Mouse (Mus musculus): ENCODE results near the gene Olfr1491. TPM values are rescaled to one million over a fixed set of nuclear protein-coding genes. Genes with fewer than 3 reads are reported as not detected.

Olfr1491 gene
- total RNA-seq (2012; rRNA removed) = not detected in 2 replicates

GRCm38 (mm10) chr19:13696968-13697367 is at the start of gene Olfr1491:
Gene Olfr1491 (plus strand): TSS chr19:13697268.
- no peak for DNase-seq (ENCODE audit: low read depth, low spot score)
- Histone ChIP-seq H3K9ac (ENCODE audit: insufficient read depth, low read depth, low read length, poor library complexity, severe bottlenecking) (no peak within 1 kb of the TSS), H3K4me1 (ENCODE audit: control insufficient read depth in 2 of 2, insufficient read depth in 2 of 2, low read length in 2 of 2, poor library complexity in 1 of 2) (no peaks in the 10 kb centered on the region), H3K9me3 (ENCODE audit: control insufficient read depth, insufficient read depth, low read depth, low read length) (no peaks in the 10 kb centered on the region), H3K36me3 (ENCODE audit: control insufficient read depth, insufficient read depth, low read length, poor library complexity, severe bottlenecking) (no peaks in the 10 kb centered on the region), H3K27ac (ENCODE audit: insufficient read depth, low read depth, low read length, poor library complexity, severe bottlenecking) (no peak within 1 kb of the TSS), H3K4me3 (ENCODE audit: insufficient read depth in 1 of 2, low read depth in 1 of 2, low read length in 2 of 2, poor library complexity in 1 of 2, severe bottlenecking in 1 of 2) (no peak within 1 kb of the TSS)
- in situ Hi-C loops (cut with MboI; ENCODE audit: low sequenced_read_pairs in 2 of 2, unreplicated experiment in 2 of 2) = no loop called here
- TF ChIP-seq ZNF384 (IDR thresholded peaks at IDR 0.05; ENCODE audit: low read depth, low read length) (no peak), MAFK (IDR thresholded peaks at IDR 0.05; ENCODE audit: insufficient read depth, low read depth, low read length) (no peak), ZC3H11A (IDR thresholded peaks at IDR 0.05; ENCODE audit: borderline replicate concordance, low read depth, low read length) (no peak), HCFC1 (IDR thresholded peaks at IDR 0.05; ENCODE audit: borderline replicate concordance, insufficient read depth, low read length) (no peak)

- Histone ChIP-seq H3K27ac (ENCODE audit: insufficient read depth, low read depth, low read length, poor library complexity, severe bottlenecking) (no peak within 1 kb of the TSS), H3K4me1 (ENCODE audit: control insufficient read depth in 2 of 2, insufficient read depth in 2 of 2, low read length in 2 of 2, poor library complexity in 1 of 2) (no peaks in the 10 kb centered on the region), H3K4me3 (ENCODE audit: insufficient read depth in 1 of 2, low read depth in 1 of 2, low read length in 2 of 2, poor library complexity in 1 of 2, severe bottlenecking in 1 of 2) (no peak within 1 kb of the TSS), H3K36me3 (ENCODE audit: control insufficient read depth, insufficient read depth, low read length, poor library complexity, severe bottlenecking) (no peaks in the 10 kb centered on the region), H3K9ac (ENCODE audit: insufficient read depth, low read depth, low read length, poor library complexity, severe bottlenecking) (no peak within 1 kb of the TSS), H3K9me3 (ENCODE audit: control insufficient read depth, insufficient read depth, low read depth, low read length) (no peaks in the 10 kb centered on the region)
- DNase-seq (ENCODE audit: low read depth, low spot score) = no peak
- in situ Hi-C loops (cut with MboI; ENCODE audit: low sequenced_read_pairs in 2 of 2, unreplicated experiment in 2 of 2) = no loop called here
- TF ChIP-seq MAFK (IDR thresholded peaks at IDR 0.05; ENCODE audit: insufficient read depth, low read depth, low read length) (no peak), ZNF384 (IDR thresholded peaks at IDR 0.05; ENCODE audit: low read depth, low read length) (no peak), ZC3H11A (IDR thresholded peaks at IDR 0.05; ENCODE audit: borderline replicate concordance, low read depth, low read length) (no peak), HCFC1 (IDR thresholded peaks at IDR 0.05; ENCODE audit: borderline replicate concordance, insufficient read depth, low read length) (no peak), CHD2 (IDR thresholded peaks at IDR 0.05; ENCODE audit: low read depth, low read length) (no peak)
Observed at GRCm38 (mm10) chr19:13650791-13651190, 46.3 kb upstream of the Olfr1491 start, which contains the start of gene Olfr1490. Gene Olfr1490 (plus strand): TSS chr19:13651091.

GRCm38 (mm10) chr19:13722978-13723377 is 25.9 kb downstream of the Olfr1491 start, which contains the start of gene Olfr1493-ps1:
Gene Olfr1493-ps1 (plus strand): TSS chr19:13723278.
- in situ Hi-C loops (cut with MboI; ENCODE audit: low sequenced_read_pairs in 2 of 2, unreplicated experiment in 2 of 2) = no loop called here
- H3K9ac ChIP-seq (ENCODE audit: insufficient read depth, low read depth, low read length, poor library complexity, severe bottlenecking) = no peak within 1 kb of the TSS
- no peak within 1 kb of the TSS for H3K27ac ChIP-seq (ENCODE audit: insufficient read depth, low read depth, low read length, poor library complexity, severe bottlenecking)
- H3K4me3 ChIP-seq (ENCODE audit: insufficient read depth in 1 of 2, low read depth in 1 of 2, low read length in 2 of 2, poor library complexity in 1 of 2, severe bottlenecking in 1 of 2) = no peak within 1 kb of the TSS
- no peaks in the 10 kb centered on the region for H3K36me3 ChIP-seq (ENCODE audit: control insufficient read depth, insufficient read depth, low read length, poor library complexity, severe bottlenecking)
- DNase-seq (ENCODE audit: low read depth, low spot score) = no peak
- H3K9me3 ChIP-seq (ENCODE audit: control insufficient read depth, insufficient read depth, low read depth, low read length) = no peaks in the 10 kb centered on the region
- H3K4me1 ChIP-seq (ENCODE audit: control insufficient read depth in 2 of 2, insufficient read depth in 2 of 2, low read length in 2 of 2, poor library complexity in 1 of 2) = no peaks in the 10 kb centered on the region
- no peak for TF ChIP-seq ZC3H11A (IDR thresholded peaks at IDR 0.05; ENCODE audit: borderline replicate concordance, low read depth, low read length)
- no peak for TF ChIP-seq ZNF384 (IDR thresholded peaks at IDR 0.05; ENCODE audit: low read depth, low read length)
- TF ChIP-seq HCFC1 (IDR thresholded peaks at IDR 0.05; ENCODE audit: borderline replicate concordance, insufficient read depth, low read length) = no peak
- no peak for TF ChIP-seq CHD2 (IDR thresholded peaks at IDR 0.05; ENCODE audit: low read depth, low read length)

GRCm38 (mm10) chr19:13739428-13739827 is 42.4 kb downstream of the Olfr1491 start, which contains the start of gene Olfr1494:
Gene Olfr1494 (plus strand): TSS chr19:13739728.
- Histone ChIP-seq H3K27ac (ENCODE audit: insufficient read depth, low read depth, low read length, poor library complexity, severe bottlenecking) (no peak within 1 kb of the TSS), H3K4me3 (ENCODE audit: insufficient read depth in 1 of 2, low read depth in 1 of 2, low read length in 2 of 2, poor library complexity in 1 of 2, severe bottlenecking in 1 of 2) (no peak within 1 kb of the TSS), H3K9me3 (ENCODE audit: control insufficient read depth, insufficient read depth, low read depth, low read length) (no peaks in the 10 kb centered on the region), H3K9ac (ENCODE audit: insufficient read depth, low read depth, low read length, poor library complexity, severe bottlenecking) (no peak within 1 kb of the TSS), H3K36me3 (ENCODE audit: control insufficient read depth, insufficient read depth, low read length, poor library complexity, severe bottlenecking) (no peaks in the 10 kb centered on the region), H3K4me1 (ENCODE audit: control insufficient read depth in 2 of 2, insufficient read depth in 2 of 2, low read length in 2 of 2, poor library complexity in 1 of 2) (no peaks in the 10 kb centered on the region)
- in situ Hi-C loops (cut with MboI; ENCODE audit: low sequenced_read_pairs in 2 of 2, unreplicated experiment in 2 of 2) = no loop called here
- no peak for DNase-seq (ENCODE audit: low read depth, low spot score)
- TF ChIP-seq MAFK (IDR thresholded peaks at IDR 0.05; ENCODE audit: insufficient read depth, low read depth, low read length) = no peak
- no peak for TF ChIP-seq ZC3H11A (IDR thresholded peaks at IDR 0.05; ENCODE audit: borderline replicate concordance, low read depth, low read length)
- TF ChIP-seq CHD2 (IDR thresholded peaks at IDR 0.05; ENCODE audit: low read depth, low read length) = no peak

GRCm38 (mm10) chr19:13749366-13749765 is 52.3 kb downstream of the Olfr1491 start:
- no peaks in the 10 kb centered on the region for H3K9me3 ChIP-seq (ENCODE audit: control insufficient read depth, insufficient read depth, low read depth, low read length)
- H3K4me3 ChIP-seq (ENCODE audit: insufficient read depth in 1 of 2, low read depth in 1 of 2, low read length in 2 of 2, poor library complexity in 1 of 2, severe bottlenecking in 1 of 2) = no peak overlapping the region
- no peak overlapping the region for H3K9ac ChIP-seq (ENCODE audit: insufficient read depth, low read depth, low read length, poor library complexity, severe bottlenecking)
- H3K4me1 ChIP-seq (ENCODE audit: control insufficient read depth in 2 of 2, insufficient read depth in 2 of 2, low read length in 2 of 2, poor library complexity in 1 of 2) = no peaks in the 10 kb centered on the region
- in situ Hi-C loops (cut with MboI; ENCODE audit: low sequenced_read_pairs in 2 of 2, unreplicated experiment in 2 of 2) = no loop called here
- no peak overlapping the region for H3K27ac ChIP-seq (ENCODE audit: insufficient read depth, low read depth, low read length, poor library complexity, severe bottlenecking)
- TF ChIP-seq HCFC1 (IDR thresholded peaks at IDR 0.05; ENCODE audit: borderline replicate concordance, insufficient read depth, low read length) = no peak
- no peaks in the 10 kb centered on the region for H3K36me3 ChIP-seq (ENCODE audit: control insufficient read depth, insufficient read depth, low read length, poor library complexity, severe bottlenecking)
- no peak for DNase-seq (ENCODE audit: low read depth, low spot score)

Other genes with a start within 250 kb of the Olfr1491 start
- gene Olfr1472, start 241.2 kb upstream of the Olfr1491 start, total RNA-seq (2012; rRNA removed) = not detected in 2 replicates
- gene Olfr1474, start 227.7 kb upstream of the Olfr1491 start, total RNA-seq (2012; rRNA removed) = not detected in 2 replicates
- gene Olfr1475, start 217.1 kb upstream of the Olfr1491 start, total RNA-seq (2012; rRNA removed) = not detected in 2 replicates
- not detected in 2 replicates for gene Olfr1477, start 196.7 kb upstream of the Olfr1491 start, total RNA-seq (2012; rRNA removed)
- not detected in 2 replicates for gene Olfr1480, start 169.4 kb upstream of the Olfr1491 start, total RNA-seq (2012; rRNA removed)
- not detected in 2 replicates for gene Olfr1484, start 113.8 kb upstream of the Olfr1491 start, total RNA-seq (2012; rRNA removed)
- gene Olfr1487, start 79.9 kb upstream of the Olfr1491 start, total RNA-seq (2012; rRNA removed) = not detected in 2 replicates
- gene Olfr1489, start 65.6 kb upstream of the Olfr1491 start, total RNA-seq (2012; rRNA removed) = not detected in 2 replicates
- gene Olfr1490, start 46.2 kb upstream of the Olfr1491 start, total RNA-seq (2012; rRNA removed) = not detected in 2 replicates
- not detected in 2 replicates for gene Olfr1493-ps1, start 26.0 kb downstream of the Olfr1491 start, total RNA-seq (2012; rRNA removed)
- 0.22 and 0.26 TPM in 2 replicates for gene Olfr1494, start 42.5 kb downstream of the Olfr1491 start, total RNA-seq (2012; rRNA removed)
- gene Olfr1495, start 67.3 kb downstream of the Olfr1491 start, total RNA-seq (2012; rRNA removed) = 0.48 TPM in 1 of 2 replicates, not detected in the other
- not detected in 2 replicates for gene Olfr1496, start 80.6 kb downstream of the Olfr1491 start, total RNA-seq (2012; rRNA removed)
- not detected in 2 replicates for gene Olfr1497, start 100.9 kb downstream of the Olfr1491 start, total RNA-seq (2012; rRNA removed)
- gene Olfr1499, start 122.2 kb downstream of the Olfr1491 start, total RNA-seq (2012; rRNA removed) = not detected in 2 replicates
- not detected in 2 replicates for gene Olfr1500, start 133.2 kb downstream of the Olfr1491 start, total RNA-seq (2012; rRNA removed)
- not detected in 2 replicates for gene Olfr1501, start 153.4 kb downstream of the Olfr1491 start, total RNA-seq (2012; rRNA removed)
- gene Olfr1502, start 164.5 kb downstream of the Olfr1491 start, total RNA-seq (2012; rRNA removed) = not detected in 2 replicates
- not detected in 2 replicates for gene Olfr1504, start 200.7 kb downstream of the Olfr1491 start, total RNA-seq (2012; rRNA removed)
- not detected in 2 replicates for gene Olfr1505, start 216.3 kb downstream of the Olfr1491 start, total RNA-seq (2012; rRNA removed)

All from ES-E14 (cell line).